Mouse (Mus musculus) hindbrain, embryonic 14.5 days (tissue): ENCODE measurements around the gene Alg6. TPM values are rescaled to one million over a fixed set of nuclear protein-coding genes. Genes with fewer than 3 reads are reported as not detected.

Source experiments
- polyA plus RNA-seq: library from polyadenylated mRNA; unstranded; fragments of >200 nt; fragmentation: Nextera tagmentation; extraction: Ambion mirVana; gene quantifications from 2 replicates; pipeline ENCODE4 v1.2.1, GENCODE M21; 2014

The Alg6 gene
- polyA plus RNA-seq, 1 experiment from 2014 or later, result 13.6 TPM

Other genes with a start within 250 kb of the Alg6 start
- 1.5 and 1.8 TPM in 2 replicates for gene Foxd3, start 59.4 kb upstream of the Alg6 start, polyA plus RNA-seq
- gene Efcab7, start 113.5 kb downstream of the Alg6 start, polyA plus RNA-seq, result 10.7 and 14.4 TPM in 2 replicates
- 82.7 and 99.8 TPM in 2 replicates for gene Pgm1, start 213.8 kb downstream of the Alg6 start, polyA plus RNA-seq
- gene Itgb3bp, start 214.1 kb downstream of the Alg6 start, polyA plus RNA-seq, result 12.4 and 15.1 TPM in 2 replicates